Mouse (Mus musculus) G1E (cell line): ENCODE measurements around the gene Rnase13.

Experiments used
- CTCF ChIP-seq: IDR thresholded peaks from 2 replicates; pipeline ENCODE4 v1.5.1; 2012; ENCODE audit warnings: low read depth, low read length, inconsistent platforms, mixed read lengths
- TAL1 ChIP-seq: conservative IDR thresholded peaks from 2 replicates; pipeline ENCODE4 v1.6.1; 2012; ENCODE audit warnings: low read depth, low read length, inconsistent platforms, mixed read lengths

- TF ChIP-seq CTCF (no peak), TAL1 (no peak)
Measured at GRCm38 (mm10) chr14:51899351-51899750, 23.2 kb downstream of the Rnase13 start.
